Mouse (Mus musculus): ENCODE results near the gene Vezt.

- TF ChIP-seq POLR2A (IDR thresholded peaks at IDR 0.05; ENCODE audit: extremely low read depth, insufficient read depth, low read length), result no peak
- no peak for TF ChIP-seq CTCF (IDR thresholded peaks at IDR 0.05; ENCODE audit: extremely low read depth, insufficient read depth, low read length)
Measured at GRCm38 (mm10) chr10:94049121-94049520, 13.5 kb upstream of the Vezt start.
